Comparison of ENCODE assay signal across 13 mouse cellular contexts in genomic region chr13:117409940-117410339, GRCm38 (mm10).
DNase-seq lines count a peak whose midpoint lies in the region; TF ChIP-seq lines count a peak whose summit lies in the region.
"Had no signal": no experiment of that assay in that cellular context is flagged by ENCODE, and none has a peak within 500 bp of the region (broad histone marks: within the 10 kb centered on the region; RNA-seq: fewer than 3 reads in every experiment).

No protein-coding gene starts in this region.

- TF ChIP-seq CTCF in brain, embryonic 14.5 days (IDR thresholded peaks at IDR 0.05; ENCODE audit: borderline replicate concordance, extremely low read depth, insufficient read depth, insufficient read length) = no peak

- peak; percentile 1 for DNase-seq in kidney, adult 9 months
- DNase-seq in kidney, adult 18-20 months = no peak
- DNase-seq in lung, postnatal 10 days = peak; percentile 17
- DNase-seq in lung, postnatal 4 days = no peak
- DNase-seq in brain, embryonic 14.5 days (ENCODE audit: low read depth) = peak; percentile 16
- DNase-seq in skeletal muscle tissue, adult 2 months (ENCODE audit: low read depth, low spot score) = peak; percentile 9
- DNase-seq in adrenal gland, postnatal 14 days = no peak
- DNase-seq: adrenal gland, postnatal 10 days; cerebellum, adult 11 months; cerebellum, postnatal 10 days; heart, postnatal 10 days; liver; thymus, postnatal 4 days had no signal

- TF ChIP-seq POLR2A in brain, embryonic 14.5 days (IDR thresholded peaks at IDR 0.05; ENCODE audit: borderline replicate concordance, extremely low read depth, insufficient read depth, insufficient read length, poor library complexity, severe bottlenecking) = no peak

Comparison
In these comparisons a context has a peak if more than half of its experiments do, and no peak if none do; other contexts are left out.
1. DNase-seq: peak in kidney, adult 9 months (single experiment), lung, postnatal 10 days (single experiment), brain, embryonic 14.5 days (single experiment) and skeletal muscle tissue, adult 2 months (single experiment); none in kidney, adult 18-20 months (single experiment), lung, postnatal 4 days (0 of 2) and adrenal gland, postnatal 14 days (single experiment).